Mouse (Mus musculus): ENCODE measurements around the gene Nup188.

GRCm38 (mm10) chr2:30263811-30264210, 22.4 kb upstream of the Nup188 start:
- TF ChIP-seq POLR2A (IDR thresholded peaks at IDR 0.05; ENCODE audit: borderline replicate concordance, extremely low read depth, low read depth, low read length) (no peak), CTCF (IDR thresholded peaks at IDR 0.05; ENCODE audit: insufficient read depth, low read length) (no peak)

Data from lung, adult 2 months (tissue).